Mouse (Mus musculus): ENCODE data around the gene Hpgd. TPM values are rescaled to one million over a fixed set of nuclear protein-coding genes. Genes with fewer than 3 reads are reported as not detected.

Hpgd gene
- total and polyA plus RNA-seq, 3 experiments = not detected

DNA sequence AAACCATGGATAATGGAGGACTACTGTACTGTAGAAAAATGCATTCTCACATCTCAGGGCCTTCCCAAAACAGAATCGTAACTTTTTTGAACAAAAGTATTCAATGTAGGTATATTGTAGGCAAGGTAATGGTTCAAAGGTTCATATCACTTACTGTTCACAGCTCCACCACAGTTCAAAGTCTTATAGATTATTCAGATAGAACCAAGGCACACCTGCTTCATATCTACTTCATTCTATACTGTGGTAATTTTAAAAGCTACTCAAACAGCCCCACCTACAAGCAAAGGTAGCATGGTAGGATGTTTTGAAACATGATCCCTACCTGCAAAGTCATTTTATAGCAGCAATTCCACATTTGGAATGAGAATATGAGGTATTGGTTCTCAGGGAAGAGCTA, 28.9 kb downstream of the Hpgd start:
- Histone ChIP-seq H3K9ac (ENCODE audit: insufficient read depth, low read depth) (no peak overlapping the region), H3K79me2 (replicated peaks; ENCODE audit: control insufficient read depth, extremely low read depth, insufficient read depth, poor library complexity, severe bottlenecking) (no peaks in the 10 kb centered on the region), H3K27ac (ENCODE audit: insufficient read depth, low read depth) (no peak overlapping the region), H3K9me3 (replicated peaks; ENCODE audit: low read length) (peaks cover 2% of the 10 kb centered on the region), H3K4me3 (replicated peaks in 1 of 3; ENCODE audit: low read depth in 2 of 3, low read length in 2 of 3, poor library complexity in 1 of 3) (no peak overlapping the region), H3K36me3 (replicated peaks in 1 of 2; ENCODE audit: control insufficient read depth in 1 of 2, insufficient read depth in 1 of 2, low read length in 1 of 2) (no peaks in the 10 kb centered on the region), H3K27me3 (replicated peaks) (no peaks in the 10 kb centered on the region), H3K4me1 (ENCODE audit: control insufficient read depth in 1 of 2, insufficient read depth in 2 of 2) (no peaks in the 10 kb centered on the region), H3K4me2 (ENCODE audit: insufficient read depth, low read depth, poor library complexity, severe bottlenecking) (no peak overlapping the region)
- dilution Hi-C loops (cut with MboI; ENCODE audit: extremely low pct_ligation_motif_present, extremely low pct_unique_long_range_greater_than_20kb, low sequenced_read_pairs) (no loop called here), in situ Hi-C loops (cut with MboI; ENCODE audit: low pct_ligation_motif_present, low pct_unique_long_range_greater_than_20kb, low sequenced_read_pairs) (no loop called here)
- no peak for DNase-seq (ENCODE audit: extremely low read depth)
- no peak for TF ChIP-seq USF2 (conservative IDR thresholded peaks at IDR 0.05; ENCODE audit: low read depth, low read length)
- no peak for TF ChIP-seq NELFE (IDR thresholded peaks at IDR 0.05; ENCODE audit: low read depth, low read length)
- TF ChIP-seq SMC3 (IDR thresholded peaks at IDR 0.05; ENCODE audit: low read depth, low read length) = no peak

GRCm38 (mm10) chr8:56327709-56328108, 33.3 kb downstream of the Hpgd start:
- H3K4me1 ChIP-seq (ENCODE audit: control insufficient read depth in 1 of 2, insufficient read depth in 2 of 2) = no peaks in the 10 kb centered on the region
- dilution Hi-C loops (cut with MboI; ENCODE audit: extremely low pct_ligation_motif_present, extremely low pct_unique_long_range_greater_than_20kb, low sequenced_read_pairs) (no loop called here), in situ Hi-C loops (cut with MboI; ENCODE audit: low pct_ligation_motif_present, low pct_unique_long_range_greater_than_20kb, low sequenced_read_pairs) (no loop called here)
- TF ChIP-seq MAZ (IDR thresholded peaks at IDR 0.05; ENCODE audit: low read depth, low read length) (no peak), E2F4 (IDR thresholded peaks at IDR 0.05; ENCODE audit: insufficient replicate concordance, low read depth, low read length) (no peak), ZMIZ1 (IDR thresholded peaks at IDR 0.05; ENCODE audit: low read depth, low read length) (no peak), USF2 (conservative IDR thresholded peaks at IDR 0.05; ENCODE audit: low read depth, low read length) (no peak), HCFC1 (IDR thresholded peaks at IDR 0.05; ENCODE audit: low read depth, low read length) (no peak), JUND (conservative IDR thresholded peaks at IDR 0.05; ENCODE audit: low read depth, low read length) (no peak)
- no peaks in the 10 kb centered on the region for H3K79me2 ChIP-seq (replicated peaks; ENCODE audit: control insufficient read depth, extremely low read depth, insufficient read depth, poor library complexity, severe bottlenecking)
- no peak for DNase-seq (ENCODE audit: extremely low read depth)
- peaks cover 2% of the 10 kb centered on the region for H3K9me3 ChIP-seq (replicated peaks; ENCODE audit: low read length)
- H3K4me3 ChIP-seq (replicated peaks in 1 of 3; ENCODE audit: low read depth in 2 of 3, low read length in 2 of 3, poor library complexity in 1 of 3) = no peak overlapping the region
- no peak overlapping the region for H3K27ac ChIP-seq (ENCODE audit: insufficient read depth, low read depth)
- no peak overlapping the region for H3K4me2 ChIP-seq (ENCODE audit: insufficient read depth, low read depth, poor library complexity, severe bottlenecking)
- no peaks in the 10 kb centered on the region for H3K36me3 ChIP-seq (replicated peaks in 1 of 2; ENCODE audit: control insufficient read depth in 1 of 2, insufficient read depth in 1 of 2, low read length in 1 of 2)
- H3K27me3 ChIP-seq (replicated peaks) = no peaks in the 10 kb centered on the region
- H3K9ac ChIP-seq (ENCODE audit: insufficient read depth, low read depth) = no peak overlapping the region

GRCm38 (mm10) chr8:56328130-56328542, 33.8 kb downstream of the Hpgd start:
- dilution Hi-C loops (cut with MboI; ENCODE audit: extremely low pct_ligation_motif_present, extremely low pct_unique_long_range_greater_than_20kb, low sequenced_read_pairs) = no loop called here
- Histone ChIP-seq H3K4me1 (ENCODE audit: control insufficient read depth in 1 of 2, insufficient read depth in 2 of 2) (no peaks in the 10 kb centered on the region), H3K27me3 (replicated peaks) (no peaks in the 10 kb centered on the region), H3K9ac (ENCODE audit: insufficient read depth, low read depth) (no peak overlapping the region), H3K4me2 (ENCODE audit: insufficient read depth, low read depth, poor library complexity, severe bottlenecking) (no peak overlapping the region), H3K79me2 (replicated peaks; ENCODE audit: control insufficient read depth, extremely low read depth, insufficient read depth, poor library complexity, severe bottlenecking) (no peaks in the 10 kb centered on the region), H3K9me3 (replicated peaks; ENCODE audit: low read length) (peaks cover 2% of the 10 kb centered on the region), H3K27ac (ENCODE audit: insufficient read depth, low read depth) (no peak overlapping the region), H3K36me3 (replicated peaks in 1 of 2; ENCODE audit: control insufficient read depth in 1 of 2, insufficient read depth in 1 of 2, low read length in 1 of 2) (no peaks in the 10 kb centered on the region), H3K4me3 (replicated peaks in 1 of 3; ENCODE audit: low read depth in 2 of 3, low read length in 2 of 3, poor library complexity in 1 of 3) (no peak overlapping the region)
- TF ChIP-seq EP300 (IDR thresholded peaks at IDR 0.05; ENCODE audit: low read length) = no peak
- no peak for TF ChIP-seq RCOR1 (conservative IDR thresholded peaks at IDR 0.05; ENCODE audit: low read depth, low read length)
- TF ChIP-seq KAT2A (IDR thresholded peaks at IDR 0.05; ENCODE audit: insufficient replicate concordance, low read length) = no peak
- TF ChIP-seq TCF12 (IDR thresholded peaks at IDR 0.05; ENCODE audit: low read depth, low read length) = no peak
- no peak for TF ChIP-seq MAFK (IDR thresholded peaks at IDR 0.05; ENCODE audit: insufficient replicate concordance, low read length)
- no peak for TF ChIP-seq MAZ (IDR thresholded peaks at IDR 0.05; ENCODE audit: low read depth, low read length)
- no peak for TF ChIP-seq MYC (IDR thresholded peaks at IDR 0.05; ENCODE audit: low read depth, low read length)
- DNase-seq (ENCODE audit: extremely low read depth) = no peak
- in situ Hi-C loops (cut with MboI; ENCODE audit: low pct_ligation_motif_present, low pct_unique_long_range_greater_than_20kb, low sequenced_read_pairs) = no loop called here

All from CH12.LX (cell line).